Mouse (Mus musculus): Measurements from ENCODE around the gene 4930502E18Rik.

- no peak for TF ChIP-seq CTCF (IDR thresholded peaks at IDR 0.05; ENCODE audit: extremely low read depth, insufficient read depth, insufficient read length, insufficient replicate concordance)
- TF ChIP-seq POLR2A (IDR thresholded peaks at IDR 0.05; ENCODE audit: low read depth, low read length), result no peak
Observed at GRCm38 (mm10) chrX:53728967-53729366, 4.3 kb downstream of the 4930502E18Rik start.

All from spleen, adult 2 months (tissue).